Mouse (Mus musculus): Measurements from ENCODE around the gene Rb1.

The Rb1 gene

DNA sequence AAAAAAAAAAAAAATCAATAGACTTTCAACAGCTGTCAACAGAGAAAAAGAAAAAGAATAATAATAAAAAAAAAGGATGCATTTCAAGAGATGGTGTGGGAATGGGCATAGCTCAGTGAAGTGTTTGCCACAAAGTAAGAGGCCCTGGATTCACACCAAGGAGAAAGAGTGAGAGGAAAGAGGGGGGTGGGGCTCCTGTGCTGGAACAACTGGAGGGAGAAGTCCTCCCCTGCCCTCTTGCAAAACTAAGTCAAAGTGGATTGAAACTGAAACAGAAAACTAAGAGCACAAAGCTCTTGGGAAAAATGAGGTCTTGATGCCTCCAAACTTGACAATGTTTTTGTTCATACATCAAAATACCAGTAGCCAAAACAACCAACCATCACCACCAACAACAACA lies 116.4 kb downstream of the Rb1 start:
- no peak for DNase-seq (ENCODE audit: low spot score in 2 of 2)

DNA sequence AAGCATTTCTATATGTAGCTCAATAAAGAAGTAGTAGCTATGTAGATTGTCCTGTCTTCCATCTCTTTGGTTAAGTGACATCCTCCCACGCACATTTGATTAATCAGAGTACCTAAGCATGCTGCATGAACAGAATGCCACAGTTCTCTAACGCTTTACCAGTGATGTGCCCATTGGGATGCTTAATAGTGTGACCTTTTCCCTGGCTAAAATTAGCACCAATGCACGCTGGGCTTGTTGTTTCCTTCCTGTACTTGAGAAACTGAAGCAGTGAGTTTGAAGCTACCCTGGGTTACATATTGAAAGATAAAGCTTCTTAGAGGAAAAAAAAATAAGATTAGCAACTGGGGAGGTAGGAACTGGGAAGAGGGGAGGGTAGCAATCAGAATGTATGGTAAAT lies 121.6 kb downstream of the Rb1 start:
- peak in 1 of 2 experiments; percentile 27 for DNase-seq (ENCODE audit: low spot score in 2 of 2)

DNA sequence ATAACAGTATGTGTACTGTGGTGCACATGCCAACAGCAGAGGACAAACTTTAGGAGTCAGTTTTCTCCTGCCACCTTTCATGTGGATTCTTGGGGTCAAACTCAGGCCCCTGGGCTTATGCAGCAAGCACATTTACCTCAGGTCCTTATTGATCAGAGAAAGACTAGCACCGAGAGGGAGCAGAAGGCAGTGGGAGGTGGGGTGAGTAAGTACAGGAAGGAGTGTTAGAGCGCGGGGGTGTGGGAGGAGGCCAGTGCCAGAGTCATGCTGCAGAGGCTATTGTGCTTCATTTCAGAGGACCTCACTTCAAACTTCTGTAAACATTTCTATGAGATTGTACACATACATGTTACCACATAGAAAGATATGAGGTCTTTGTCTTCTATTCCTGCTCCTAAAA lies 124.2 kb downstream of the Rb1 start:
- DNase-seq (ENCODE audit: low spot score in 2 of 2), result peak in 1 of 2 experiments; percentile 53

GRCm38 (mm10) chr14:73199058-73199457 lies 126.6 kb downstream of the Rb1 start:
- peak in 1 of 2 experiments; percentile 40 for DNase-seq (ENCODE audit: low spot score in 2 of 2)

GRCm38 (mm10) chr14:73186875-73187274 lies 138.7 kb downstream of the Rb1 start:
- peak in 1 of 2 experiments; percentile 54 for DNase-seq (ENCODE audit: low spot score in 2 of 2)

DNA sequence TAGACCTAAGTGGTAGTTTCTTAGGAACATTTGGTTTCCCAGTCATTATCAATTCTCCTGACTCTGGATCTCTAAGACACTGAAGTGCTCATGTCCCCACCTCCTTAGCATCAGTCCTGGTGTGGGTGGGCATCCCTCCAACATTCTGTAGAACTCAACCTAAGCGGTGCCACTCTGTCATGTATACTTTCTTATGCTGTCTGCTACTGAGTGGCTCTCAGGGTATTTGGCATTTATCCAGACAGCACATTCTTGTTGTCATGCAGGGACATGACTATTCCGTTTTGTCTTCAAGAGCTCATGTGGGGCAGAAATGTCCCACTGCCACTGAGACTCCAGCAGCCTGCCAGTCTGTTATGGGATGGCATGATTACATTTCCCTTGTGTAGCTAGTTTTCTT lies 144.5 kb downstream of the Rb1 start:
- no peak for DNase-seq (ENCODE audit: low spot score in 2 of 2)

DNA sequence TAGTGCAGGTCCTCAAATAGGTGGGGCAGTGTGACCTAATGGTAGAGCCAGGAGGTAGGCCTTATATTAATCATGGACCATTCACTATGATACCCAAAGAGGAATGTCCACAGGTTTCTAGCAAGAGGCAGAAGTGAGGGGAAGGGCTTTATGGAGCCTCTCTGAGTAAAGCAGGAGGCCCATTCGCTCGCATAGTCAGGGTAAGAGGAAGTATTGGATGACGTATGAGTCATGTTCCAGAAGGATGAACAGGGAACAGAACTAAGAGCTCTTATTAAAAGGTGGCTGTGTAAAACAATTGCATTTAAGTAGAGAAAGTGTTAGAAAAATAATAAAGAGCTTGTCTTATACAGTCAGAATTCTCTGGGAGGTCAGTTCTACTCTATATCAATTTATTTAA lies 145.0 kb downstream of the Rb1 start:
- DNase-seq (ENCODE audit: low spot score in 2 of 2), result no peak

DNA sequence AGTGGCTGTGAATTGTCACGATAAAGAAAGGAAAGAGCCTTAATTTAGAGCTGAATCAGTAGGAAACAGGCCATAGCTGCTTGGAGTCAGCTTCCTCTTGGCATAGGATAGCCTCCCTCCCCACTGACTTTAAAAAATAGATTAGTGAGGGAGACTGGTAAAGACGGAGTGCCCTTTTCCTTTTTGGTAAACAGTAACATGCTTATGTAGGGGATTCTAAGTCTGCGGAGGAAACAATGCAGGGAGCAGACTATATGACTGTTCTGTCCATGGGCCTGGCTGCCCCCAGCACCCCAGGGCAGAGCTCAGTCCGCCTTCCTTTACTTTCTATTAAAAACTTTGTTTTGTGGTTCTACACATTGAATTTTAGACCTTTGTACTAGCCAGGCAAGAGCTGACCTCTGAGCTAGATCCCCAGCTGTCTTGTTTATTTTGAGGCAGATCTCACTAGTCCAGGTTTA lies 146.4 kb downstream of the Rb1 start:
- DNase-seq (ENCODE audit: low spot score in 2 of 2), result no peak

GRCm38 (mm10) chr14:73177961-73178360 lies 147.7 kb downstream of the Rb1 start:
- DNase-seq (ENCODE audit: low spot score in 2 of 2), result no peak

DNA sequence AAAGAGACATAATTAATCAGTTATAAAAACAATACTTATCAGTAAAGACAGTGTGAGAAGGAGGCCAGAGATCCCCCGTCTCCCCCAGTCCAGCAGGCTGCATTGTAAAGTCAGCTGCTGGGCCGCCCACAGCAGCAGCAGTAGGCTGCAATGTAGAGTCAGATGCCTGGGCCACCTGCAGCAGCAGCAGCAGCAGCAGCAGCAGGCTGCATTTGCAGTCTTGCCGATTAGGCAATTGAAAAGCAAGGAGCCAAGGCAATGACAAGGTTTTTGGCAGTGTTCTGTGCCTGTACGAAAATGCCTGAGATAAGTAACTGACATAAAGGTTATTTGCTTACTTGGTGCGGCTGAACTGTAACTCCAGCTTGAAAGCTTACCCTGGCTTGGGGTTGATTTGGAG lies 149.4 kb downstream of the Rb1 start:
- DNase-seq (ENCODE audit: low spot score in 2 of 2), result no peak

DNA sequence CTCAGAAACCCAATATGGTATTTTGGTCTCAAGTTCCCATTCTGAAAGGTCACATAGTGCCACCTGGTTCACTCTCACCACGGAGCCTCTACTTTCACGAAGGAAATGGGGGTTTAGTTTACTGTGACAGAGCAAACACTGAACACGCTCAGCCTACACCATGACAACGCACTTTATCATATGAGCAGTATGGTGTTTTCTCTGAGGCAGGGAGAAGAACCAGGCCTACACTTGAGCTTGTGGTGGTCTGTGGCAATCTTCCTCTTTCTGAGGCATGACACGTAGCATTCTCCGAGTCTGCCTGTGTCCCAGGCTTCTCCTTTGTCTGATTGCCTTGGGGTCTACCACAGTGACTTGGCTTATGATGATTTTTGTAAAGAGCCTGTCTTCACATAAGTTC lies 149.8 kb downstream of the Rb1 start:
- DNase-seq (ENCODE audit: low spot score in 2 of 2), result no peak

DNA sequence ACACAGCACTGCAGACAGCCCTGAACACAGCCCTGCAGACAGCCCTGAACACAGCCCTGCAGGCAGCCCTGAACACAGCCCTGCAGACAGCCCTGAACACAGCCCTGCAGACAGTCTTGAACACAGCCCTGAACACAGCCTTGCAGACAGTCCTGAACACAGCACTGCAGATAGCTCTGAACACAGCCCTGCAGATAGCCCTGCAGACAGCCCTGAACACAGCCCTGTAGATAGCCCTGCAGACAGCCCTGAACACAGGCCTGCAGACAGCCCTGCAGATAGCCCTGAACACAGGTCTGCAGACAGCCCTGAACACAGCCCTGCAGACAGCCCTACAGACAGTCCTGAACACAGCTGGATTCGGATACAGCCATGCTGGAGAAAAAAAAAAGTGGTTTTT lies 150.6 kb downstream of the Rb1 start:
- DNase-seq (ENCODE audit: low spot score in 2 of 2), result no peak

DNA sequence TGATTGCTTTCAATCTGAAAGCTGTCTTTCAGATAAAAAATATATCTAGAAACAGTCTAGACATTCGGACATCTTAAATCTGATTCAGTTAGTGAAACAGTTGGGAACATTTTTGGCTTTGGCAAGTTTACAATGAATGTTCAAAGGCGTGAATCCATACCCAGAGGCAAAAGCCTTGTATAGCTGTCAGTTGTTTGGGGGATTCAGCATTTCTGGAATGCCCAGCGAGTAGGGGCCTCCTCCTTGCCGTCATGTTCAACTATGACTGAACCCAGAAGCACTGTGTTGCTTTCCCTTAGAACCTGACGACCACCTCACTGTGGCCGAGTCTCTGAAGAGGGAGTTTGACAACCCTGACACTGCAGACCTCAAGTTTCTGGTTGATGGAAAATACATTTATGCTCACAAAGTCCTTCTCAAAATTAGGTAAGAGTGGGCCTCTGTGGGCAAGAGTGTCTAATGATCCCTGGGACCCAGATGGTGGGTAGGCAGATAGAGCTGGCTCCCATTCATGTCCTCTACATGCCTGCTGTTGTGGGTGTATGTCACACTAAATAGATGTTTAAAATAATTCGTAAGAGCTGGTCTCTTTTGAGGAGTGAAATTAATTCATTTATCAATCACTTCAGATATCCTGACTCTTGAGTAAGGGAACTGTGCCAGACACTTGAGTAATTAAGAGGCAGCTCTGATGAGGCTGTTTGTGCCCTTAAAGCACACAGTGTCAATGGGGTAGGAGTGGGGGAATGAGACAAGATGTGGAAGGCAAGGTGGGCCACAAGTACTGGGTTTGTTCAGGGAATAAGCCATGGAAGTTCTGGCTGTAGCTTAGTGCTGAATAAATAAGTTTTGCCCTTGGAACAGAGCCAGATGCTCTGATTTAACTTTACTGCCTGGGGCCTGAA lies 151.3 kb downstream of the Rb1 start:
- peak in 1 of 2 experiments; percentile 24 for DNase-seq (ENCODE audit: low spot score in 2 of 2)

- DNase-seq (ENCODE audit: low spot score in 2 of 2), result peak in 1 of 2 experiments; percentile 57
Observed at GRCm38 (mm10) chr14:73173662-73174061, 152.0 kb downstream of the Rb1 start.

DNA sequence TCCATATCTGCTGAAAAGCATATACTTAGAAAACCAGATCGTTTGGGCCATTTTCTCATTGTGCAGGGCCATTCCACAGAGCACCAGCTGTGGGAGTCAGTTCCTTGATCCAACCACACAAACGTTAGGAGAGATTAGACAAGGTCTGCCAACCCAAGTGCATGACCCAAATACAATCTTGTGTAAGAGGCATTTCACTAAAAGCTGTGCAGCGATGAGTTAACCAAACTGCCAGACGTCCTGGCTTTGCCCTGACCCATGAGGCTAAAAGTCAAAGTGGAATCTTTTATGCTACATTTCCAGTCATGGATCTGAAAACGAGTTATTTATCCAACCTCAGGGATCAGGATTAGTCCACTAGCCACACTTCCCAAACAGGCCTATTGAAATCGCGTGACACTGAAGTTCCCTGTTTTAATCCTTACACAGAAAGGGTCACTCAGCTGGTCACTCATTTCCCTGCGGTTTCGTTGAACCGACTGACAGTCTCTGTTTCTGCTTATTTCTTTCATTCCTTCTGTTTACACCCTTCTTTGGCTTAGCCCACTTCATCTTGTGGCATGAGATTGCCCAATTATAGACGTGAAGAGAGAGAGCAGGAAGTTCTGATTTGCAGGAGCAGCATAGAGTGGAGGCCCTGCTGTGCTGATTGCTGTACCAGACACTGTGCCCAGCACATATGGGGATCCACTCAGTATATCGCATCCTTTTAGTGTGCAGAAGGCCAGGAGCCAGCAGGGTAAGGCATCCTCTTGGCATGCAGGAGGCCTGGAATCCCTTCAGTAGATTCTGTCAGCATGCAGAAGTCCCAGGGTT lies 153.2 kb downstream of the Rb1 start:
- peak in 1 of 2 experiments; percentile 49 for DNase-seq (ENCODE audit: low spot score in 2 of 2)

DNA sequence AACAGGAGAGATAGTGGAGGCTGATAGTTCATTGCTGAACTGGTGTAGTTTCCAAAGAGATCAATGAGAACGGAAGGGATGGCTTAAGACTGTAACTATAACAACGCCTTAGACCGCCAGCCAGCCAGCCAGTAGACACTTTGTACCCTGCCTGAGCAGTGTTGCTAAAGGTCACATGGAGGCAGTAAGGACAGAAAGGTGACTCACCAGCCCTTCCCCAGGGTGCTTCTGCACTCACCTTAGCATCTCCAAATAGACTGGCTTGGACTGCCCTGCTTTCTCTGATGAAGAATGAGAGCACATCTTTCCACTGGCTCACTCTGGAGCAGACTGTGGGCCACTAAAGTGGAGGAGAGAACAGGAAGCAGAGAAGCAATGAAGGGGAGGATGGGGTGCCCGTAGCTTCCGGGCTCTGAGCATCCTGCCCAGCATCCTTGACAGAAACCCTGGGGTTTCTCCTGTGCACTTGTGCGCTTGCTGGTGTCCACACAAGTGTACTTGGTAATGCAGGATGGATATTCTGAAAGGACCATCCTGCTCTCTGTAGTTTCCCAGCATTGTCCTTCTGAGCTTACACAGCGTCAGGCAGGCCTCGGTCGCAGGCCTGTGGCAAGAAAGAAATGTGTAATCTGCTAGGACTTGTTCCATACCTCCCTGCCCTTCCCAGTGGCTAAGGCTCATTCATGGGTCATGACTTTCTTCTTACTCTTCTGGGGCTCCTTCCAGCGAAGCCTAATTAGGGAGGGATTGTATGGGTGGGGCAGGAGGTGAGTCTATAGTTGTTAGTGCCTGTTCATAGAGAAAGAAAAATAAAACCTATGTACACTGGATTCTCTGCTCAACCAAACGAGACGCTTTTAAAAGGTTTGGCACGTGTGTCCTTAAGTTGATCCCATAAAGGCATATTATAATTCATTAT lies 155.4 kb downstream of the Rb1 start:
- no peak for DNase-seq (ENCODE audit: low spot score in 2 of 2)

DNA sequence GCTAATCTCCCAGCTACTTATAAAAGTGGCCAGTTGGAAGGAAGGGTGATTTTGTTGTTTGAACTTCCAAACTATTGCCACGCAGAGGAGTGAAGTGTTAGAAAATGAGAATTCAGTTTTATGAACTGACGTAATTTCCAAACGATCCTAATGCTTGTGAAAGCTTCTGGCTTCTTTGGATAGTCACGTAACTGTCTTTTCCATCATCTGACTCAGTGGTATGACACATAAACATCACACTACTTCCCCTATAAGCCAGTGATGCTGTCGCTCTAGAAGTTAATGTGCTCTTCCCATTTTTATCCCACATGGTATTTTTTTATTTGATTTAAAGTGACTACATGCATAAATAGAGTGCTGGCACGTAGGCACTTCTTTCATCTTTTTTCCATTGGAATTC lies 157.0 kb downstream of the Rb1 start:
- no peak for DNase-seq (ENCODE audit: low spot score in 2 of 2)

DNA sequence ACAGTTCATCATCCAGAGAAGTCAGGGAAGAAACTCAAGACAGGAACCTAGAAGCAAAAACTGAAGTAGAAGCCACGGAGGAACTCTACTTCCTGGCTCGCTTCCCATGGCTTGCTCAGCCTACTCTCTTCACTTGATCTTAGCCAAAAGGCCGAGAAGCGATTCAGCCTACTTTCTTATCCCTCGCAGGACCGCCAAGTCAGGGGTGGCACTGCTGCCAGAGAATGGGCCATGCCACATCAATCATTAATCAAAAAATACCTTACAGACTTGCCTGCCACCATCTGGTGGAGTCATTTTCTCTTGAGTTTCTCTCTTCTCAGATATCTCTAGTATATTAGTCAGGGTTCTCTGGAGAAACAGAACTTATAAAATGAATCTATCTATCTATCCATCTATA lies 160.5 kb downstream of the Rb1 start:
- DNase-seq (ENCODE audit: low spot score in 2 of 2), result no peak

DNA sequence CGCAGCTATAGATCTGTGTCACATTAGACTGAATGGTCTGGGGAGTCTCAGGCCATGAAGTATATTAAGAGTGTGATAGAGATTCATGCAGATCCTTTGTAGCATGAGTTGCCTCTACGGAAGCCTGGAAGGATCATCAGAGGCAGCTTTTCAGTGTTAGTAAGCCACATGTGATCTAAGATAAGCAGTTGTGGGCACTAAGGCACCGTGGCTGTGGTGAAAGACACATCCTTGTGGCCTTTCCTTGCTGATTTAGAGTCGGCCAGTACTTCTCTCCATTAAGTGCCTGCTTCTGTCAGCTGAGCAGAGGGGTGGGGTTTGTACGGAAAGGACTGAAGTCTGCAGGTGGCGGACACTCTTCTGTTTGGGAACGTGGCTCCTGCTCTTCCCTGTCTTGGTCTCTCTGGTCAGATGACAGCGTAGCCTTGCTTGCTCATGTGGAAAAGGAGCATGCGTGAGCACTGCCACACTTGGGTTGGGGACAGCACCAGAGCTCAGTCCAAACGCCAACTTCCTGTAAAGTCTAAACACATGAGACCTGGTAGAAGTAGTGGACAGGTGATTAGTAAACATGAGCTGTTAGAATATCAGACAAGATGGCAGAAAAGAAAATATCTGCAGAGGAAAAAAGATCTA lies 162.1 kb downstream of the Rb1 start:
- no peak for DNase-seq (ENCODE audit: low spot score in 2 of 2)

GRCm38 (mm10) chr14:73162192-73162800 lies 163.3 kb downstream of the Rb1 start:
- DNase-seq (ENCODE audit: low spot score in 2 of 2), result no peak

GRCm38 (mm10) chr14:73161303-73161702 lies 164.3 kb downstream of the Rb1 start:
- DNase-seq (ENCODE audit: low spot score in 2 of 2), result no peak

Data from spleen, postnatal 4 days (tissue).